Mouse (Mus musculus): ENCODE data around the gene Man1a2. TPM values are rescaled to one million over a fixed set of nuclear protein-coding genes. Genes with fewer than 3 reads are reported as not detected.

Gene Man1a2
- polyA plus RNA-seq (2015; fragmentation: Nextera tagmentation; extraction: Ambion mirVana), result 46.7 and 54.2 TPM in 2 replicates

DNA sequence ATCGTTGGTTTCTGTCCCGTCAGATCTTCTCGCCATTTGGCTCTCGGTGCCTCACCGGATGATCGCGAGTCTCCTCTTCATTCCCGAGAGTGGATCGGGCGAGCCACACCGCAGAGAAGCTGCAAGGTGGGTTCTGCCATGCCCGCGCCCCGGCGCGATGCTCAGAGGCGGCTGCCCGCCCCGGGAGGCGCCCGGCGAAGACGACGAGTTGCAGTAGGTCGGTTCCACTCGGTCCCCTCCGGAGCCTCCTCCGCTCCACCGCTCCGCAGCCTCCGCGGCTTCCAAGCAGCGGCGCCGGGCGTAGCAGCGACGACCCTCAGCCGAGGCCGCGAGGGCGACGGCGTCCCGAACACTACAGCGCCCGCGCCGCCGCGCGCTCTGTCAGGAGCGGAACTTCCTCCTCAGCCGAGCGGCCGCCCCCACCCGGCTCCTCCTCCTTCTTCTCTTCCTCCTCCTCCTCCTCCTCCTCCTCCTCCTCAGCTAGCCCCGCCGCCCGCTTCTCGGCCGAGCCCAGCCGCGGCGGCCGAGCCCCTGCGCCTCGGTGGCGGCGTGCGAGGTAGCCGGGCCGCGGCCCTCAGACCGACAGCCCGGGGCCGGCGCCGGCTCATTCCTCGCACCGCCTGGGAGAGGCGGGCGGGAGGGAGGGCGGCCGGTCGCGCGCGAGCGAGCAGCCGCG lies at the start of gene Man1a2:
Gene Man1a2, minus strand, starts transcription at position 417 of the 676 bp plus-strand sequence.
- H3K9me3 ChIP-seq, result no peaks in the 10 kb centered on the region
- WGBS, result under 1% methylated on average over 66 of the region's 92 CpGs
- H3K4me1 ChIP-seq, result peaks cover 35% of the 10 kb centered on the region
- peak within 1 kb of the TSS; percentile 98 for H3K27ac ChIP-seq (replicated peaks)
- ATAC-seq (ENCODE audit: extremely low read depth, insufficient number of reproducible peaks, low FRiP score, low TSS enrichment), result peak; percentile 82
- H3K27me3 ChIP-seq (replicated peaks), result peaks cover 3% of the 10 kb centered on the region; the same call in 1 of the 2 replicates
- peak within 1 kb of the TSS; percentile 94 for H3K4me3 ChIP-seq
- H3K9ac ChIP-seq, result peak within 1 kb of the TSS; percentile 98
- no peaks in the 10 kb centered on the region for H3K36me3 ChIP-seq
- H3K4me2 ChIP-seq, result peak within 1 kb of the TSS; percentile 84

- Histone ChIP-seq H3K27ac (replicated peaks) (no peak overlapping the region), H3K36me3 (no peaks in the 10 kb centered on the region), H3K4me3 (no peak overlapping the region), H3K4me1 (peaks cover 8% of the 10 kb centered on the region; the same call in 1 of the 2 replicates), H3K27me3 (replicated peaks) (0 out of 2 replicates have a peak, but pooled peaks cover 3% of the 10 kb centered on the region), H3K4me2 (no peak overlapping the region), H3K9me3 (no peaks in the 10 kb centered on the region), H3K9ac (no peak overlapping the region)
- 83% methylated on average over 12 of the region's 12 CpGs for WGBS
- no peak for ATAC-seq (ENCODE audit: extremely low read depth, insufficient number of reproducible peaks, low FRiP score, low TSS enrichment)
These were observed 49.3 kb upstream of the Man1a2 start for GRCm38 (mm10) chr3:100734482-100735154.

DNA sequence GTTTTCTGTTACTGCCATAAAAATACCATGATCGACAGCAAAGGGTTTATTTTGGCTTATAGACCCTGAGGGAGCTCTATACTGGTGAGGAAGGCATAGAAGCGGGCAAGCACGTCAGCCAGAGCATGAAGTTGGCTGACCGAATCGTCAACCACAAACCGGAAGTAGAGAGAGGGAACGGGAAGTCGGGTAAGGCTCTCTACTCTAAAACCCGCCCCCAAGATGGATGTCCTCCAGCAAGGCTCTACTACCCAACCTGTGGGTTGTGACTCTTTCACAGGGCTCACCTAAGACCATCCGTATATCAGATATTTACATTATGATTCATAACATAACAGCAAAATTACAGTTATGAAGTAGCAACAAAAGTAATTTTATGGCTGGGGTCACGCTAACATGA lies 46.6 kb upstream of the Man1a2 start:
- Histone ChIP-seq H3K4me3 (no peak overlapping the region), H3K36me3 (no peaks in the 10 kb centered on the region), H3K9me3 (no peaks in the 10 kb centered on the region), H3K4me1 (peaks cover 15% of the 10 kb centered on the region), H3K4me2 (no peak overlapping the region), H3K27ac (replicated peaks) (no peak overlapping the region), H3K27me3 (replicated peaks) (0 out of 2 replicates have a peak, but pooled peaks cover 3% of the 10 kb centered on the region), H3K9ac (no peak overlapping the region)
- 83% methylated on average over 11 of the region's 11 CpGs for WGBS
- no peak for ATAC-seq (ENCODE audit: extremely low read depth, insufficient number of reproducible peaks, low FRiP score, low TSS enrichment)

DNA sequence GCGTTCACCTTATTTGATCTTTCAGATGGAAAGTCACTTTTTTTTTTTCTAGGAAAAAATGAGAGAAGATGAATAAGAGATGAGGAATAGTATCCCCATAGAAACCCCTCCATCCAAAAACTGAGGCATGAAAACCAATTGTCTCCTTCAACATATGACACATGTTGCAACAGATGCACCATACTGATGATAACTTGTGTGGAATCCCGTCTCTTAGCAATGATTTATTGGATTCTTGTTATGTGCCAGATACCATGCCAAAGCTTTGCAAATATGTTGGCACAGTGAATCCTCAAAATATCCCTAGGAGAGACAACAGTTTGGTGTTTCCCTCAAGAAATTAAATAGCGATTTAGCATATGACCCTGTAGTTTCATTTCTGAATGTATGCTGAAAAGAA lies 46.0 kb upstream of the Man1a2 start:
- 88% methylated on average over 3 of the region's 3 CpGs for WGBS
- H3K36me3 ChIP-seq, result no peaks in the 10 kb centered on the region
- no peak for ATAC-seq (ENCODE audit: extremely low read depth, insufficient number of reproducible peaks, low FRiP score, low TSS enrichment)

GRCm38 (mm10) chr3:100728008-100728712 lies 42.9 kb upstream of the Man1a2 start:
- H3K4me3 ChIP-seq, result no peak overlapping the region
- H3K27ac ChIP-seq (replicated peaks), result 0 out of 2 replicates have a peak overlapping the region, but pooled peaks have one; percentile 12
- no peak overlapping the region for H3K4me2 ChIP-seq
- WGBS, result 75% methylated on average over 4 of the region's 4 CpGs
- no peaks in the 10 kb centered on the region for H3K36me3 ChIP-seq
- H3K4me1 ChIP-seq, result peaks cover 15% of the 10 kb centered on the region
- ATAC-seq (ENCODE audit: extremely low read depth, insufficient number of reproducible peaks, low FRiP score, low TSS enrichment), result no peak
- no peaks in the 10 kb centered on the region for H3K27me3 ChIP-seq (replicated peaks)
- H3K9ac ChIP-seq, result no peak overlapping the region
- H3K9me3 ChIP-seq, result peaks cover 11% of the 10 kb centered on the region

More for the DNA sequence above, 46.0 kb upstream of the Man1a2 start:
- H3K9ac ChIP-seq, result no peak overlapping the region
- H3K4me3 ChIP-seq, result no peak overlapping the region
- H3K27me3 ChIP-seq (replicated peaks), result 0 out of 2 replicates have a peak, but pooled peaks cover 3% of the 10 kb centered on the region
- H3K27ac ChIP-seq (replicated peaks), result no peak overlapping the region
- no peaks in the 10 kb centered on the region for H3K9me3 ChIP-seq
- H3K4me2 ChIP-seq, result no peak overlapping the region
- peaks cover 15% of the 10 kb centered on the region for H3K4me1 ChIP-seq

GRCm38 (mm10) chr3:100725960-100726674 lies 40.8 kb upstream of the Man1a2 start:
- Histone ChIP-seq H3K27me3 (replicated peaks) (no peaks in the 10 kb centered on the region), H3K4me1 (peaks cover 15% of the 10 kb centered on the region), H3K36me3 (no peaks in the 10 kb centered on the region), H3K9ac (no peak overlapping the region), H3K27ac (replicated peaks) (no peak overlapping the region), H3K4me3 (no peak overlapping the region), H3K9me3 (peaks cover 24% of the 10 kb centered on the region), H3K4me2 (no peak overlapping the region)
- ATAC-seq (ENCODE audit: extremely low read depth, insufficient number of reproducible peaks, low FRiP score, low TSS enrichment), result no peak
- whole genome bisulfite sequencing, result 75% methylated on average over 11 of the region's 11 CpGs

DNA sequence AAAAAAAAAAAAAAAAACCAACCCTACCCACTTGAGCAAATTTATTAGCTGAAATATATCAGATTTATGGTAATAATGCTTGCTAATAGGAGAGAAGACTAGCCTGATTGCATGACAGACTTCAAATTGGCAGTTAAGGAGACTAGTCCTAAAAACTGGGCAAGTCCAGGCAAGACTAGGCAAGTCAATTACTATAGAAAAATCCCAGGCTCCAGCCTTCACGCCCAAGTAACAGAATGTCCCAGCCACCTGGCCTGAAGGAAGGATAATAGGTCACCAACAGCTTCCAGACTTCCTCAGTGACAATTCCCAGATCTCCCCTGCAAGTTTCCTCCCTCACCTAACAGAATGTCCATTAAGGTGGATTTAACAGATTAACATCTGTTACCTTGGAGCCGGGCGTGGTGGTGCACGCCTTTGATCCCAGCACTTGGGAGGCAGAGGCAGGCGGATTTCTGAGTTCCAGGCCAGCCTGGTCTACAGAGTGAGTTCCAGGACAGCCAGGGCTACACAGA lies 35.5 kb upstream of the Man1a2 start:
- Histone ChIP-seq H3K27me3 (replicated peaks) (no peaks in the 10 kb centered on the region), H3K4me3 (no peak overlapping the region), H3K4me2 (no peak overlapping the region), H3K27ac (replicated peaks) (no peak overlapping the region), H3K36me3 (no peaks in the 10 kb centered on the region), H3K4me1 (peaks cover 28% of the 10 kb centered on the region), H3K9me3 (peaks cover 24% of the 10 kb centered on the region), H3K9ac (no peak overlapping the region)
- WGBS, result 91% methylated on average over 5 of the region's 5 CpGs
- no peak for ATAC-seq (ENCODE audit: extremely low read depth, insufficient number of reproducible peaks, low FRiP score, low TSS enrichment)

- H3K9me3 ChIP-seq, result no peaks in the 10 kb centered on the region
- H3K27ac ChIP-seq (replicated peaks), result peak overlapping the region; percentile 74
- H3K4me3 ChIP-seq, result no peak overlapping the region
- H3K9ac ChIP-seq, result no peak overlapping the region
- no peaks in the 10 kb centered on the region for H3K36me3 ChIP-seq
- H3K27me3 ChIP-seq (replicated peaks), result no peaks in the 10 kb centered on the region
- H3K4me2 ChIP-seq, result peak overlapping the region; percentile 11; the same call in 1 of the 2 replicates
- peaks cover 69% of the 10 kb centered on the region for H3K4me1 ChIP-seq
- no peak for ATAC-seq (ENCODE audit: extremely low read depth, insufficient number of reproducible peaks, low FRiP score, low TSS enrichment)
- WGBS, result 33% methylated on average over 7 of the region's 7 CpGs
These were observed 30.9 kb upstream of the Man1a2 start for GRCm38 (mm10) chr3:100716241-100716640.

GRCm38 (mm10) chr3:100715367-100715766 lies 30.1 kb upstream of the Man1a2 start:
- H3K27ac ChIP-seq (replicated peaks), result peak overlapping the region; percentile 74
- H3K36me3 ChIP-seq, result no peaks in the 10 kb centered on the region
- no peaks in the 10 kb centered on the region for H3K27me3 ChIP-seq (replicated peaks)
- ATAC-seq (ENCODE audit: extremely low read depth, insufficient number of reproducible peaks, low FRiP score, low TSS enrichment), result no peak
- no peak overlapping the region for H3K9ac ChIP-seq
- 37% methylated on average over 4 of the region's 4 CpGs for WGBS
- H3K9me3 ChIP-seq, result no peaks in the 10 kb centered on the region
- H3K4me3 ChIP-seq, result 0 out of 2 replicates have a peak overlapping the region, but pooled peaks have one; percentile 3
- peak overlapping the region; percentile 46 for H3K4me2 ChIP-seq
- peaks cover 71% of the 10 kb centered on the region for H3K4me1 ChIP-seq

GRCm38 (mm10) chr3:100713142-100714005 lies 28.1 kb upstream of the Man1a2 start:
- Histone ChIP-seq H3K36me3 (no peaks in the 10 kb centered on the region), H3K4me2 (no peak overlapping the region), H3K27me3 (replicated peaks) (no peaks in the 10 kb centered on the region), H3K4me3 (no peak overlapping the region), H3K9ac (no peak overlapping the region), H3K4me1 (peaks cover 61% of the 10 kb centered on the region), H3K9me3 (no peaks in the 10 kb centered on the region), H3K27ac (replicated peaks) (peak overlapping the region; percentile 49)
- no peak for ATAC-seq (ENCODE audit: extremely low read depth, insufficient number of reproducible peaks, low FRiP score, low TSS enrichment)
- WGBS, result 53% methylated on average over 11 of the region's 11 CpGs
